Mouse (Mus musculus): Measurements from ENCODE around the gene Ppp3r1.

GRCm38 (mm10) chr11:17188786-17189185, 29.7 kb downstream of the Ppp3r1 start:
- TF ChIP-seq CTCF (IDR thresholded peaks at IDR 0.05; ENCODE audit: low read depth) (no peak), EP300 (IDR thresholded peaks at IDR 0.05; ENCODE audit: low read depth) (no peak)
